Comparison of ENCODE assay signal across 43 mouse cellular contexts in the genomic region with DNA sequence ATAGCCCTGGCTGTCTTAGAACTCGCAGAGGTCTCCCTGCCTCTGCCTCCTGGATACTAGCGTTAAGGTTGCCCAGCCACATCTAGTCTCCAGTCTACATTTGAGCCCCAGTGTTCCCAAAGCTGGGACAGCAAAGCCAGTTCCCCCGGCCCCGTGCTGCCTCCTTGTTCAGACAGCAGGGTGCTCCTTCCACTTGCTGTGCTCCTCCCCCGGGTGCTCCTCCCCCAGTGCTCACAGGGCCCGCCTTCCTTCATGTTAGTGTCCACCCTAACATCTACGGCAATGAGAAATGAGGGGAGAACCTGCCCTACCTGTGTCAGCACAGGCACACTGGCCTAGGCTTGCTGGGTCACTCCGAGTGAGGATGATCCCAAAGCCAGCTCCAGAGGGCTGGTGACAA. TPM values are rescaled to one million over a fixed set of nuclear protein-coding genes. Genes with fewer than 3 reads are reported as not detected.
DNase-seq lines count a peak whose midpoint lies in the region; ATAC-seq and TF ChIP-seq lines count a peak whose summit lies in the region.
"Had no signal": no experiment of that assay in that cellular context is flagged by ENCODE, and none has a peak within 500 bp of the region (broad histone marks: within the 10 kb centered on the region; RNA-seq: fewer than 3 reads in every experiment).

No protein-coding gene starts in this region.

- TF ChIP-seq CTCF in bone marrow macrophage, adult 2 months (IDR thresholded peaks at IDR 0.05; ENCODE audit: low read depth, low read length): no peak

- H3K4me2 ChIP-seq in liver, embryonic 11.5 days: no peak overlapping the region
- no peak overlapping the region for H3K4me2 ChIP-seq in liver, embryonic 13.5 days
- H3K4me2 ChIP-seq: embryonic facial prominence, embryonic 15.5 days; heart, embryonic 15.5 days; hindbrain, embryonic 12.5 days; intestine, embryonic 15.5 days; limb, embryonic 13.5 days; midbrain, embryonic 12.5 days; neural tube, embryonic 13.5 days had no signal

- H3K9me3 ChIP-seq in liver, embryonic 11.5 days (ENCODE audit: control insufficient read depth, low read length): no peaks in the 10 kb centered on the region
- no peaks in the 10 kb centered on the region for H3K9me3 ChIP-seq in liver, embryonic 13.5 days (replicated peaks)
- H3K9me3 ChIP-seq: embryonic facial prominence, embryonic 10.5 days; embryonic facial prominence, embryonic 15.5 days; forebrain, embryonic 10.5 days; heart, embryonic 10.5 days; heart, embryonic 15.5 days; hindbrain, embryonic 12.5 days; intestine, embryonic 15.5 days; limb, embryonic 13.5 days; midbrain, embryonic 12.5 days; neural tube, embryonic 13.5 days had no signal

- peak overlapping the region; percentile 19; the same call in 1 of the 2 replicates for H3K27ac ChIP-seq in liver, embryonic 11.5 days (ENCODE audit: low read depth, low read length)
- peak overlapping the region; percentile 79 for H3K27ac ChIP-seq in bone marrow macrophage, adult 2 months (ENCODE audit: insufficient read depth, low read depth, low read length)
- H3K27ac ChIP-seq in liver, embryonic 13.5 days: peak overlapping the region; percentile 95
- H3K27ac ChIP-seq: embryonic facial prominence, embryonic 10.5 days; embryonic facial prominence, embryonic 15.5 days; forebrain, embryonic 10.5 days; heart, embryonic 10.5 days; hindbrain, embryonic 12.5 days; hindbrain, postnatal 0 days; intestine, embryonic 15.5 days; kidney, postnatal 0 days; limb, embryonic 13.5 days; midbrain, embryonic 12.5 days; neural tube, embryonic 13.5 days had no signal

- no peak for TF ChIP-seq POLR2A in bone marrow macrophage, adult 2 months (IDR thresholded peaks at IDR 0.05; ENCODE audit: borderline replicate concordance, low read depth, low read length)

- ATAC-seq in liver, embryonic 11.5 days (replicated peaks; ENCODE audit: low FRiP score): no peak
- ATAC-seq in liver, embryonic 13.5 days (ENCODE audit: low read depth): no peak
- ATAC-seq: forebrain, embryonic 16.5 days; hindbrain, postnatal 0 days; intestine, embryonic 15.5 days had no signal

- H3K27me3 ChIP-seq in liver, embryonic 11.5 days (replicated peaks; ENCODE audit: control insufficient read depth, insufficient read depth, low read length): no peaks in the 10 kb centered on the region
- H3K27me3 ChIP-seq in liver, embryonic 13.5 days: no peaks in the 10 kb centered on the region
- H3K27me3 ChIP-seq: embryonic facial prominence, embryonic 15.5 days; heart, embryonic 15.5 days; hindbrain, embryonic 12.5 days; intestine, embryonic 15.5 days; limb, embryonic 13.5 days; midbrain, embryonic 12.5 days; neural tube, embryonic 13.5 days had no signal

- 83% methylated on average over 8 of the region's 8 CpGs for WGBS in liver, embryonic 11.5 days
- WGBS in liver, embryonic 13.5 days (ENCODE audit: insufficient replicate concordance): 79% methylated on average over 8 of the region's 8 CpGs

- no peak overlapping the region for H3K4me3 ChIP-seq in liver, embryonic 11.5 days (ENCODE audit: low read depth, low read length)
- no peak overlapping the region for H3K4me3 ChIP-seq in bone marrow macrophage, adult 2 months (ENCODE audit: insufficient read depth, low read length)
- no peak overlapping the region for H3K4me3 ChIP-seq in liver, embryonic 13.5 days (replicated peaks)
- H3K4me3 ChIP-seq: embryonic facial prominence, embryonic 10.5 days; embryonic facial prominence, embryonic 15.5 days; forebrain, embryonic 10.5 days; heart, embryonic 10.5 days; heart, embryonic 15.5 days; hindbrain, embryonic 12.5 days; intestine, embryonic 15.5 days; limb, embryonic 13.5 days; midbrain, embryonic 12.5 days; myocyte; neural tube, embryonic 13.5 days had no signal

- no peak overlapping the region for H3K9ac ChIP-seq in liver, embryonic 11.5 days (ENCODE audit: low read depth, low read length)
- 0 out of 2 replicates have a peak overlapping the region, but pooled peaks have one; percentile 42 for H3K9ac ChIP-seq in liver, embryonic 13.5 days
- H3K9ac ChIP-seq: embryonic facial prominence, embryonic 15.5 days; heart, embryonic 15.5 days; hindbrain, embryonic 12.5 days; intestine, embryonic 15.5 days; limb, embryonic 13.5 days; midbrain, embryonic 12.5 days; neural tube, embryonic 13.5 days had no signal

- DNase-seq in liver, embryonic 11.5 days (ENCODE audit: low spot score): no peak
- DNase-seq in liver: no peak
- DNase-seq in liver, embryonic 13.5 days: no peak
- DNase-seq in frontal cortex, postnatal 10 days (ENCODE audit: low spot score in 2 of 2): no peak
- no peak for DNase-seq in gastrocnemius, postnatal 14 days
- DNase-seq in frontal cortex, postnatal 14 days (ENCODE audit: low spot score in 2 of 2): no peak
- DNase-seq: adrenal gland, postnatal 25 days; cerebellum, adult 2 months; cerebellum, postnatal 14 days; gastrocnemius, postnatal 25 days; heart, adult 11 months; heart, postnatal 36 days; kidney, adult 2 months; kidney, postnatal 4 days; lung, adult 2 months; lung, postnatal 14 days; right cerebral cortex, postnatal 14 days; thymus, postnatal 14 days had no signal

- H3K4me1 ChIP-seq in liver, embryonic 11.5 days (replicated peaks; ENCODE audit: control insufficient read depth, insufficient read depth, low read length): peaks cover 39% of the 10 kb centered on the region
- H3K4me1 ChIP-seq in bone marrow macrophage, adult 2 months (ENCODE audit: control insufficient read depth, insufficient read depth, low read length): peaks cover 23% of the 10 kb centered on the region
- peaks cover 67% of the 10 kb centered on the region for H3K4me1 ChIP-seq in liver, embryonic 13.5 days (replicated peaks)
- H3K4me1 ChIP-seq: embryonic facial prominence, embryonic 10.5 days; embryonic facial prominence, embryonic 15.5 days; forebrain, embryonic 10.5 days; hindbrain, embryonic 12.5 days; intestine, embryonic 15.5 days; limb, embryonic 13.5 days; midbrain, embryonic 12.5 days; neural tube, embryonic 13.5 days had no signal

- peaks cover 9% of the 10 kb centered on the region for H3K36me3 ChIP-seq in liver, embryonic 11.5 days (ENCODE audit: control insufficient read depth, insufficient read depth, low read length)
- peaks cover 68% of the 10 kb centered on the region for H3K36me3 ChIP-seq in liver, embryonic 13.5 days

- intact Hi-C loops in gastrocnemius, postnatal 14 days (cut with DNase I; ENCODE audit: low total_unique reads): no loop called here

RNA-seq across cellular contexts. Expression of a gene that starts 20.1 kb away (rescaled TPM):
- polyA plus RNA-seq in liver, embryonic 11.5 days (2014; fragmentation: Nextera tagmentation; extraction: Ambion mirVana): 2.9 and 3.6 TPM in 2 replicates
- polyA plus RNA-seq in bone marrow macrophage, adult 2 months (2012; ENCODE audit: insufficient read depth, insufficient read length, missing spikeins): not detected in 2 replicates
- 5.0 and 5.7 TPM in 2 replicates for polyA plus RNA-seq in liver, embryonic 13.5 days (2015; fragmentation: Nextera tagmentation; extraction: Ambion mirVana)
- under 1 TPM; 0.18 to 0.82 TPM for total RNA-seq in gastrocnemius, postnatal 14 days (2021)
- total RNA-seq: megakaryocyte progenitor cell, adult 5-6 weeks had no signal

RNA-seq across cellular contexts. Expression of a gene that starts 39.1 kb away (rescaled TPM):
- 74.5 and 82.1 TPM in 2 replicates for polyA plus RNA-seq in liver, embryonic 11.5 days (2014; fragmentation: Nextera tagmentation; extraction: Ambion mirVana)
- 70.8 and 88.9 TPM in 2 replicates for polyA plus RNA-seq in bone marrow macrophage, adult 2 months (2012; ENCODE audit: insufficient read depth, insufficient read length, missing spikeins)
- 45.8 and 46.1 TPM in 2 replicates for polyA plus RNA-seq in liver, embryonic 13.5 days (2015; fragmentation: Nextera tagmentation; extraction: Ambion mirVana)
- 10 to 100 TPM; 20.8 to 21.6 TPM for total RNA-seq in gastrocnemius, postnatal 14 days (2021)

RNA-seq across cellular contexts. Expression of a gene that starts 40.1 kb away (rescaled TPM):
- polyA plus RNA-seq in liver, embryonic 11.5 days (2014; fragmentation: Nextera tagmentation; extraction: Ambion mirVana): 94.3 and 103 TPM in 2 replicates
- polyA plus RNA-seq in bone marrow macrophage, adult 2 months (2012; ENCODE audit: insufficient read depth, insufficient read length, missing spikeins): 15.5 and 24.1 TPM in 2 replicates
- 46.1 and 46.2 TPM in 2 replicates for polyA plus RNA-seq in liver, embryonic 13.5 days (2015; fragmentation: Nextera tagmentation; extraction: Ambion mirVana)
- 10 to 100 TPM; 63.5 to 64.6 TPM for total RNA-seq in gastrocnemius, postnatal 14 days (2021)

RNA-seq across cellular contexts. Expression of a gene that starts 52.7 kb away (rescaled TPM):
- not detected in 2 replicates for polyA plus RNA-seq in liver, embryonic 11.5 days (2014; fragmentation: Nextera tagmentation; extraction: Ambion mirVana)
- not detected in 2 replicates for polyA plus RNA-seq in bone marrow macrophage, adult 2 months (2012; ENCODE audit: insufficient read depth, insufficient read length, missing spikeins)
- not detected in 2 replicates for polyA plus RNA-seq in liver, embryonic 13.5 days (2015; fragmentation: Nextera tagmentation; extraction: Ambion mirVana)
- not detected for total RNA-seq in gastrocnemius, postnatal 14 days (2021)
- total RNA-seq: adrenal gland, adult 18-20 months; adrenal gland, postnatal 25 days; gastrocnemius, postnatal 25 days; heart, postnatal 36 days; hindbrain, postnatal 0 days; layer of hippocampus, adult 8-10 months; layer of hippocampus, postnatal 25 days; left cerebral cortex, adult 8-10 months; left cerebral cortex, postnatal 36 days; megakaryocyte progenitor cell, adult 5-6 weeks; midbrain, postnatal 0 days had no signal
- polyA plus RNA-seq: cerebellum, adult 2 months; embryonic facial prominence, embryonic 10.5 days; embryonic facial prominence, embryonic 15.5 days; forebrain, embryonic 10.5 days; forebrain, embryonic 16.5 days; heart, embryonic 10.5 days; heart, embryonic 15.5 days; hindbrain, embryonic 12.5 days; hindbrain, postnatal 0 days; intestine, embryonic 15.5 days; kidney, adult 2 months; kidney, postnatal 0 days; limb, embryonic 13.5 days; lung, adult 2 months; midbrain, embryonic 12.5 days; midbrain, postnatal 0 days; myocyte; neural tube, embryonic 13.5 days; small intestine, adult 2 months; stomach, embryonic 16.5 days; urinary bladder, adult 2 months had no signal

Comparison
In these comparisons a context has a peak if more than half of its experiments do, and no peak if none do; other contexts are left out.
1. H3K27ac ChIP-seq: peak in every context shown above with its lines; median percentile 95 in liver, embryonic 13.5 days; 79 in bone marrow macrophage, adult 2 months; 19 in liver, embryonic 11.5 days.